In the genomic region with DNA sequence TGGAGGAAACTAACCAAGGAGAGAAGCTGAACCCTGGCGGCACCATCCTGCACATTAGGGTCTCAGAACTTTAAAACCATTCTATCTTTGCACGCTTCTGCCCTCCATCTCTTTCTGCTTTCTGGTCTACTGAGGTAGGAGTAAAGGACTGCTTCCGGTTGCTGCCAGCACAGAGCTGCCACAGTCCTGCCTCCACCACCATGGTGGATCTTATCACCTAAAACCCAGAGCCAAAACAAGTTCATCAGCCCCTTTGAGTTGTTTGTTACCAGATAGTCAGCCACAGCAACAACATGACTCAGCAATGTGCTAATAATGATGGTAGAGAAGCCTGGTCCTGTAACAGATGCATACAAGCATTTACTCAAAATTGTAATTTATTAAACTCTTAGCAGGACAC, we compare ENCODE assay signal across 16 mouse cellular contexts.
"Had no signal": no experiment of that assay in that cellular context is flagged by ENCODE, and none has a peak within 500 bp of the region (broad histone marks: within the 10 kb centered on the region; RNA-seq: fewer than 3 reads in every experiment).

No protein-coding gene starts in this region.

- H3K27me3 ChIP-seq: liver, embryonic 13.5 days; liver, embryonic 15.5 days; lung, embryonic 15.5 days; midbrain, embryonic 13.5 days; neural tube, embryonic 12.5 days had no signal

- H3K4me3 ChIP-seq: liver, embryonic 13.5 days; liver, embryonic 15.5 days; lung, embryonic 15.5 days; midbrain, embryonic 13.5 days; neural tube, embryonic 12.5 days had no signal

- H3K9ac ChIP-seq: liver, embryonic 13.5 days; liver, embryonic 15.5 days; liver, postnatal 0 days; lung, embryonic 15.5 days; midbrain, embryonic 13.5 days; neural tube, embryonic 12.5 days had no signal

- DNase-seq: liver, embryonic 13.5 days; liver, postnatal 0 days; lung, adult 2 months; lung, postnatal 14 days; lung, postnatal 36 days; right cerebral cortex, postnatal 14 days; thymus, adult 18-20 months; thymus, postnatal 14 days; thymus, postnatal 36 days had no signal

- H3K4me2 ChIP-seq: liver, embryonic 11.5 days; liver, embryonic 13.5 days; liver, embryonic 15.5 days; lung, embryonic 15.5 days; midbrain, embryonic 13.5 days; neural tube, embryonic 12.5 days had no signal

- ATAC-seq: liver, postnatal 0 days; lung, postnatal 0 days had no signal

- H3K36me3 ChIP-seq: liver, embryonic 13.5 days; liver, embryonic 15.5 days; lung, embryonic 15.5 days; midbrain, embryonic 13.5 days; neural tube, embryonic 12.5 days had no signal

- H3K9me3 ChIP-seq: liver, embryonic 13.5 days; liver, embryonic 15.5 days; lung, embryonic 15.5 days; midbrain, embryonic 13.5 days; neural tube, embryonic 12.5 days had no signal

- H3K27ac ChIP-seq: liver, embryonic 13.5 days; liver, embryonic 15.5 days; lung, embryonic 15.5 days; macrophage; midbrain, embryonic 13.5 days; neural tube, embryonic 12.5 days had no signal

- H3K4me1 ChIP-seq: liver, embryonic 15.5 days; lung, embryonic 15.5 days had no signal
